Mouse (Mus musculus) heart, postnatal 0 days (tissue): ENCODE measurements around the gene Adgrg1.

Experiments used
- CTCF ChIP-seq: IDR thresholded peaks from 2 replicates; pipeline ENCODE4 v1.5.1; 2016; ENCODE audit warnings: antibody characterized with exemption, control low read depth, low read depth
- EP300 ChIP-seq: IDR thresholded peaks from 2 replicates; pipeline ENCODE4 v1.6.1; 2016; ENCODE audit warnings: antibody characterized with exemption, low read depth

DNA sequence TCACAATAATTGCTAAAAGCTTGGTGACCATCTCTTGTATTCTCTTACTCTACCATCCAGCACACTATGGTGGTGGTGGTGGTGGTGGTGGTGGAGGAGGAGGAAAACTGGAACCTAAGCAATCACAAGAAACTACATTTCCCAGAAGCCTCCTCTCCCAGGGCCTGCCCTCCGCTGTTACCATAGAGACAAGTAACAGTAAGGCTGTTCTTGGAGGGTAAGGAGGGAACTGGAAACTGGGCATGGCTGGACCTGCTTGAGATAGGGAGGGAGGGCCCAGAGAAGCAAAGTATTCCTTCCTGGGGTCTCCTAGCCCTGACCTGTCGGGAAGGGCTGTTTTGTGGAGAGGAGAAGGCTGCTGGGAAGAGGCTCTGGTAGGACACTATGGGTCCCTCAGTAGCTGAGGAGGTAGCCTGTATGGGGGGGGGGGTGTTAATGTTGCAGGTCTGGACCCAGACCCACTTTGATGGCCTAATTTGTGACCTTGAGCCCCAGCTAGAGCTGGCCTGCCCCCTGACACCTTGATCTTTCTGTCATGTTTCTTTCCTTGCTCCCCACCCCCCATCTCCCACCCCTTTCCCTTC lies 80.5 kb downstream of the Adgrg1 start, which contains the start of gene Drc7:
- TF ChIP-seq CTCF (no peak), EP300 (no peak)
